Mouse (Mus musculus) neutrophil, adult 5-6 weeks (primary cell): Measurements from ENCODE around the gene Cramp1l. TPM values are rescaled to one million over a fixed set of nuclear protein-coding genes. Genes with fewer than 3 reads are reported as not detected.

ENCODE experiments used
- ATAC-seq: fragments of 151-379, 151-347 bp; 2 replicates; pipeline ENCODE4 v1.8.0; 2017; ENCODE audit warnings: mild to moderate bottlenecking, moderate TSS enrichment; ENCODE audit not compliant: insufficient number of reproducible peaks, poor library complexity, low FRiP score, severe bottlenecking; ENCODE audit errors: extremely low read depth
- total RNA-seq: library from RNA; stranded (forward); fragments of 200-1000 nt; gene quantifications from 2 replicates; pipeline ENCODE4 v1.2.3, GENCODE M21; 2017

The Cramp1l gene
- total RNA-seq: 18.3 and 20.7 TPM in 2 replicates

DNA sequence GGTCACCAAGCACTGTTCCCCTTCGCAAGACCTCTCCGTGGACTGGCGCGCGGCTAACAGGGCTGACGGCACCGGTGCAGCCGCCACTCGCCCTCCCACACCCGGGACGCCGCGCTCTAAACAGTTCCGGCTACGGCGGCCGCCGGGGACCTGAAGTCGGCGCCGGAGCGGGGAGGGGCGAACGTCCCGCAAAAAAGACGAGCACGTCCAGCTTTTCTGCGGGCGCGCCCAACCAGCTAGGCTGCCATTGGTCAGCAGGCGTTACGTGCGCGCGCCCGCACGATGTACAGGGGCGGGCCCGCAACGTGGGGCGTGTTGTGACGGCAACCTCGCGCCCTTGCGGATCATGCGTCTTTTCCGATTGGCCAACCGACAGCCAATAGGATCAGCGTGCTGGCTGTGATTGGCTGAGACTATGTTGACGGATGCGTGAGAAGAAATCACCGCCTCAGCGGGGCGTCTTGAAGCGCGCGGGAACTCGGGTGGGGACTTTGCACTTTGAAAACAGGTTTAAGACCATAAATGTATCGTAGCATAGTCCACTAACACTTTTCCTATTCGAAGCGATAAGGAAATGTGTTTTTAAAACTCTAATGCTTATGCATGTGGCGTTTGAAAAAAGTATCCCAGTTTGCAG, at the start of gene Cramp1l, which contains the start of gene Ift140:
Cramp1l (minus strand) TSS at position 134 of the 637 bp plus-strand sequence.
Ift140 (plus strand) TSS at position 431 of the 637 bp plus-strand sequence.
- peak; percentile 91 for ATAC-seq

- ATAC-seq: no peak
Observed at GRCm38 (mm10) chr17:25065189-25065588, 49.6 kb upstream of the Cramp1l start.

DNA sequence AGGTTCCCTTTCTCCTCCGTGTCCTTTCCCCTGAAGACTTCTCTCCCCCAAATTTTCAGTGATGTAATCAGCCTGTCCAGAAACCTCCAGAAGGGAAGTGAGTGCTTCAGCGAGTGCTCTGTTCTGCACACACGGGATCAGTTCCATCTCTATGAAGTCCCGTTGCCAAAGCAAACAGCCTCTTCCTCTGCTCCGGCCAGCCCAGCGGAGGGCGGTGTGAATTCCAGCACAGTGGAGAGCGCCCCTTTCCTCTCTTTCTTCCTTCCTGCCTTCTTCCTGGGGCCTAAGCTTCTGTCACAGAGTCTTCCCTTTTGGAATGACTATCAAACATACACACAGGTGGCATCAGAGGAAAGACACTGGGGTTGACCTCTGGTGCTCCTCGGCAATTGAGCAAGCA, 48.8 kb upstream of the Cramp1l start:
- no peak for ATAC-seq

DNA sequence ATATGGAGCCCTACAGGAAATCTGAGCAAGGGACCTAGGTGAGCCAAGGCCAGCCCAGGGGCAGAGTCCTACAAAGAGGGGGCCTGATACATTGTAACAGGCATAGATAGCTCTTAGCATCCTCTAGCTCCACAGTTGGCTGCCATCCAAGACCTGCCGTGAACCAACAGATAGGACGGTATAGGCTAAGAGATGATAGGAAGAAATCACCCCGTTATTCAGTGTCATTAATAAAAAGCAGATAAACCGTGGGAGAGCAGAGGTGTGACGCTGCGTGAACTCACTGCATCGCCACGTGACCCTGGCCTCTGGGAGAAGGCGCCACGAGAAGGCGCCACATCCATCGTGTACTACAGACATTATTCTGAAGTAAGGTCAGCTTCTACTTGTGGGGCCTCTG, 48.3 kb upstream of the Cramp1l start:
- ATAC-seq: no peak

- ATAC-seq: no peak
Observed at GRCm38 (mm10) chr17:25063261-25063660, 47.7 kb upstream of the Cramp1l start.

DNA sequence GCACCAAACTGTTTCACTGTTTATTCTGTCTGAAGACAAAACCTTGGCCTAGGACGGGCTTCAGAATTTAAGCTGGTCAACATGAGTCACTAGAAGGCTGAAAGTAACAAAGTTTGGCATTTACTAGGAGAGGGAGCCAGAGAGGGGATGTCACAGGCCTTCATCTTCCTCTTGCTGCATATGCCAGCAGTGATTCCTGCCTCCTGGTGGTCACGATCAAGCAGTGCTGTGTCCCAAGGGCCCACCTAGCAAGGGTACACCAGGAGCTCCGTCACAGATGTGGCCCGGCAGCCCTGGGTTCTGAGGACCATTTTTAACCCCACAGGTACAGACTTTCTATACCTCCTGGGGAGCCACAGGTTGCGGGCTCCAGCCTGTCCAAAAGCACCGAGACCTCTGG, 41.5 kb upstream of the Cramp1l start:
- ATAC-seq: no peak

GRCm38 (mm10) chr17:25053274-25053673, 37.7 kb upstream of the Cramp1l start:
- no peak for ATAC-seq

GRCm38 (mm10) chr17:25047143-25047542, 31.6 kb upstream of the Cramp1l start:
- ATAC-seq: 0 out of 2 replicates have a peak, but pooled peaks have one; percentile 29

- ATAC-seq: peak; percentile 10; the same call in 1 of the 2 replicates
Observed at GRCm38 (mm10) chr17:25045281-25045680, 29.7 kb upstream of the Cramp1l start.

DNA sequence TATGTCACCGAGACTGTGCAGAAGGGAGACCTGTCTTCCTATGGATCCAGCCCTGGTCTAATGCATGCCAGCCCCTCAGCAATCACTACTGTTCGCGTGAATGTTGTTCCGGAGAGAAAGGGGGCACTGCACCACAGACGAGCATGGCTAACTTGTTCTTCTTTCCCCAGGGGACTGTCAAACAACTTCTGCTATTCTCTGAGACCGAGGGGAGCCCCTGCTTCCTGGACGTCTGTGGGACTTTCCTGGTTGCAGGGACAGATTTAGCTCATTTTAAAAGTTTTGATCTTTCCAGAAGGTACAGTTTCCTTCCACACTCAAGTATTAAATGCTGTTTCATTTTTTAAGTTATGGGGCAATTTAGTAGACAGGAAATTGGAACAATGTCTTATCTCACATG, 29.3 kb upstream of the Cramp1l start:
- ATAC-seq: peak; percentile 76

- ATAC-seq: peak; percentile 56; the same call in 1 of the 2 replicates
Observed at GRCm38 (mm10) chr17:25036183-25036582, 20.6 kb upstream of the Cramp1l start.

GRCm38 (mm10) chr17:25016292-25017132, 924 bp upstream of the Cramp1l start:
- ATAC-seq: peak; percentile 18; the same call in 1 of the 2 replicates

DNA sequence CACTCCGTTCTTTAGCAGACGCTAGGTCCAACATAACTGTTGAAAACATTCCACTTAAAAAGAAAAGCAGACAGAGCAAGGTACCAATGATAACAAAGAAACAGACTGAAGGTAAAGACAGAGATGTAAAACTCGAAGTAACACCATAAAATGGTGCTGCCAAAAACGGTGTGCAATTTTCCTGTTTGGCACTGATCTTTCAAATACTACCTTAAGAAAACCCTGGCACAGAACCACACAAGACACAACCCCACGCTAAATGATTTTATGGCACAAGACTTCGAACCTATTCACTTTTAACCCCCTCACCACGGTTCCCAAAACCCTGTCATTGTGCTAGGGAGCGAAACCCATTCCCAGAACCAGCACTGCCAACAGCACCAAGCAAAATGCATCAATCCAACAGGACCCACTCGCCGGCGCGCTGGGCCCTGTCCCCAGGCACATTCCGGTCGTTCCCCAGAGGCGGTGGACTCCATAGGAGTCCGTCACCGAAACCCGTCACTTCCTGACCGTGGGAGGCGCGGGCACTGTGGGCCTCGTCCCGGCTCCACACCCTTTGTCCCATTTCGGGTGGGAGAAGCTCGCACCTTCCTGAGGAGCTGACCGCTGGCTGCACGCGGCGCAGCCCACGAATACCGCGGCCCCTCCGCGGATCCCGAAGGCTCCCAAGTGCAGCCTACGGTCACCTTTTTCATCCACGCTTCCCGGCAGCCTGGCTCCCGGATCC, 582 bp downstream of the Cramp1l start:
- no peak for ATAC-seq

GRCm38 (mm10) chr17:25013606-25014501, 1.7 kb downstream of the Cramp1l start:
- 0 out of 2 replicates have a peak, but pooled peaks have one; percentile 6 for ATAC-seq

DNA sequence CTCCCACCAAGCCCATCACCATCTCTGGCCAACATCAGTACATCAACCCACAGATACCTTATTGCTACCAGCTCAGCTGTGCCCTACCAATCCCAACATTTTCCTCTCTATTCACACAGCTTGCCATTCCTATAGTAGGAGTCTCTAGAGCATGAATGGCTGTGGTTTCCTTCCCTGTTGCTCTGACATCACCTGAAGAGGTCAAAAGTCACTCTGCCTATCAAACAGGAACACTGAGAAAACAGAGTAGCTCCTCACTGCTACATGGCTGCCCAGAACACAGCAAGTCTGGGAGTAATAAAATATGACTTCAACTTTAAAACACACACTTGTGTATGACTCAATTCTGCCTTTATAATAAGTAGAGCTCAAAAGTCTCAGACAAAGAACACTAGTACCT, 8.1 kb downstream of the Cramp1l start:
- no peak for ATAC-seq

DNA sequence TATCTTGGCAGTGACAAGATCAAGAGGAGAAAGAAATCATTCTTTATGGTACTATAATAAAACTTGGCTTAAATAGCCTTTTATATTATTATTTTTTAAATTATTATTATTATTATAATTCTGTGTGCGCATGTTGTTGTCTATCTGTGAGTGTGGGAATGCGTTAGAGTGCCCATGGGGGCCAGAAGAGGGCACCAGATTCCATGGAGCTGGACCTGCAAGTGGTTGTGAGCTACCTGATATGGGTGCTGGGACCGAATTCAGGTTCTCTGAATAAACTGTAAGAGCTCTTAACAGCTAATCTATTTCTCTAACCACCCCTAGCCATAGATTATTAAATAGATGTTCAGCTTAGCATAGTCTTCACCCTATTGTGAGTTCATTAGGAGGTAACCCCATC, 10.5 kb downstream of the Cramp1l start:
- ATAC-seq: no peak

DNA sequence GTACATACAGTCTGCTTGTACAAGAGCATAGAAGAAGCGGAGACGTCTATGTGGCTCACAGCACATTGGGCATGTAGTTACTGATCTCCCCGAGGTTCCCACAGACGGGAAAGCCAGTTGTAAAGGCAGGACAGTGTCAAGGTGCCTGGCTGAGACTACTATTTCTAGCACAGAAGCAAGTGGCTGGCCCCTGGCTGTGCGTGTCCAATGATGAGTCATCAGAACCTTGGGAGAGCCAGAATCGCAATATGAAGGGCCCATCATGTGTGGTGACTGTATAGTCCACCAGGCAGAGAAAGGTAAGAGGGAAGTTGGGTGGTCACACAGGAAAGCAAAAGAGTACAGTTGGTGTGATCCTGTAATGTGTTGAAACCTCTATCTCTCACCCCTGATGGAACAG, 20.9 kb downstream of the Cramp1l start:
- ATAC-seq: no peak

DNA sequence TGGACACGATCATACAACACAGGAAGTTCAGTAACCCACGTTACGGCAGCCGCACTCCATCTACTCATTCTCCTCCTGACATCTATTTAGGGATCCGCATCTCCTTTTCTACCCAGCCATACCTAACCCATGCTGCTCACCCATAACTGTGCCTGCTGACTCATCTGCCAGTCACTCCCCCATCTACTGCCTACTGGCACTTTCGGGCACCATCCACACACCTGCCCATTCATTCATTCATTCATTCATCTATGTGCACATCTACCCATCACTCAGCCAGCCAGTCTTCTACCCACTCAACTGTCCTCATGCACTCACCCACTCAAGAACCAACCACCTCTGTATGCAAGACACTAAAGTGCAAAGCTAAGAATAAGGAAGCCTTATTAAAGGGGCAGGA, 28.4 kb downstream of the Cramp1l start:
- no peak for ATAC-seq
